8 mouse cellular contexts compared by ENCODE assay signal in genomic region chrX:21334499-21335032, GRCm38 (mm10).
DNase-seq lines count a peak whose midpoint lies in the region; ATAC-seq and TF ChIP-seq lines count a peak whose summit lies in the region.

No protein-coding gene starts in this region.

- no peaks in the 10 kb centered on the region for H3K27me3 ChIP-seq in kidney, adult 2 months (replicated peaks; ENCODE audit: control insufficient read depth, insufficient read depth, low read length)
- H3K27me3 ChIP-seq in intestine, embryonic 14.5 days (replicated peaks; ENCODE audit: control insufficient read depth, insufficient read depth, low read length): no peaks in the 10 kb centered on the region
- H3K27me3 ChIP-seq in midbrain, embryonic 11.5 days (ENCODE audit: control insufficient read depth, insufficient read depth, low read length): no peaks in the 10 kb centered on the region

- 23% methylated on average over 13 of the region's 13 CpGs for WGBS in kidney, adult 2 months
- 25% methylated on average over 13 of the region's 13 CpGs for WGBS in intestine, embryonic 14.5 days
- WGBS in midbrain, embryonic 11.5 days: 28% methylated on average over 13 of the region's 13 CpGs

- no peak; the same call in 1 of the 2 replicates for TF ChIP-seq CTCF in kidney, adult 2 months (conservative IDR thresholded peaks at IDR 0.05; ENCODE audit: insufficient read depth, insufficient read length, low read depth, low read length)

- H3K36me3 ChIP-seq in kidney, adult 2 months (ENCODE audit: control insufficient read depth, insufficient read depth, low read length): no peaks in the 10 kb centered on the region
- no peaks in the 10 kb centered on the region for H3K36me3 ChIP-seq in intestine, embryonic 14.5 days (ENCODE audit: control insufficient read depth, insufficient read depth, low read length)
- H3K36me3 ChIP-seq in midbrain, embryonic 11.5 days (ENCODE audit: control insufficient read depth, insufficient read depth, low read length): no peaks in the 10 kb centered on the region

- no peak for TF ChIP-seq POLR2A in kidney, adult 2 months (IDR thresholded peaks at IDR 0.05; ENCODE audit: low read depth, low read length)

- peak; percentile 2 for DNase-seq in kidney, adult 2 months
- no peak for DNase-seq in kidney, adult 11 months
- DNase-seq in embryo, embryonic 9.5 days (ENCODE audit: extremely low spot score): peak; percentile 7
- peak; percentile 51 for DNase-seq in intestine, embryonic 14.5 days (ENCODE audit: low spot score)
- peak; percentile 84 for DNase-seq in midbrain, embryonic 11.5 days (ENCODE audit: low spot score, missing footprints)
- DNase-seq in adrenal gland, adult 8-10 months: no peak
- DNase-seq in adrenal gland, adult 2 months: no peak

- ATAC-seq in intestine, embryonic 14.5 days (replicated peaks; ENCODE audit: low FRiP score, low TSS enrichment, low read depth): no peak
- no peak for ATAC-seq in midbrain, embryonic 11.5 days (ENCODE audit: low FRiP score)
- ATAC-seq in erythroblast, adult 5-6 weeks (replicated peaks; ENCODE audit: low FRiP score, poor library complexity, severe bottlenecking): no peak

- peak overlapping the region; percentile 43 for H3K4me2 ChIP-seq in intestine, embryonic 14.5 days (ENCODE audit: low read length)
- peak overlapping the region; percentile 34 for H3K4me2 ChIP-seq in midbrain, embryonic 11.5 days

- no peaks in the 10 kb centered on the region for H3K4me1 ChIP-seq in kidney, adult 2 months (ENCODE audit: control insufficient read depth, insufficient read depth, low read length)
- no peaks in the 10 kb centered on the region for H3K4me1 ChIP-seq in intestine, embryonic 14.5 days (replicated peaks; ENCODE audit: control insufficient read depth, insufficient read depth, low read length)
- no peaks in the 10 kb centered on the region for H3K4me1 ChIP-seq in midbrain, embryonic 11.5 days (ENCODE audit: control insufficient read depth, insufficient read depth, low read length)

- no peak overlapping the region for H3K27ac ChIP-seq in kidney, adult 2 months (ENCODE audit: insufficient read depth, low read depth, low read length)
- H3K27ac ChIP-seq in intestine, embryonic 14.5 days (ENCODE audit: low read depth): no peak overlapping the region
- H3K27ac ChIP-seq in midbrain, embryonic 11.5 days (ENCODE audit: low read depth, low read length): no peak overlapping the region

- peak overlapping the region; percentile 62 for H3K4me3 ChIP-seq in kidney, adult 2 months (ENCODE audit: insufficient read depth, low read depth, low read length)
- peak overlapping the region; percentile 34 for H3K4me3 ChIP-seq in intestine, embryonic 14.5 days (ENCODE audit: low read depth, low read length)
- H3K4me3 ChIP-seq in midbrain, embryonic 11.5 days (ENCODE audit: low read depth, low read length): peak overlapping the region; percentile 22

- no peaks in the 10 kb centered on the region for H3K9me3 ChIP-seq in intestine, embryonic 14.5 days (ENCODE audit: control insufficient read depth, low read length)
- no peaks in the 10 kb centered on the region for H3K9me3 ChIP-seq in midbrain, embryonic 11.5 days (ENCODE audit: control insufficient read depth, low read length)

- H3K9ac ChIP-seq in intestine, embryonic 14.5 days (ENCODE audit: low read length): no peak overlapping the region
- no peak overlapping the region for H3K9ac ChIP-seq in midbrain, embryonic 11.5 days (ENCODE audit: low read length)

Comparison
In these comparisons a context has a peak if more than half of its experiments do, and no peak if none do; other contexts are left out.
1. DNase-seq: peak in kidney, adult 2 months (single experiment), embryo, embryonic 9.5 days (single experiment), intestine, embryonic 14.5 days (single experiment) and midbrain, embryonic 11.5 days (single experiment); none in kidney, adult 11 months (single experiment), adrenal gland, adult 8-10 months (single experiment) and adrenal gland, adult 2 months (single experiment).
2. Peak in every context shown above with its lines, with median percentiles within 50 percentile points of each other: H3K4me3 ChIP-seq.